Mouse (Mus musculus) myocyte (in vitro differentiated cells): ENCODE measurements around the gene Rimklb.

Source experiments
- CEBPB ChIP-seq: IDR thresholded peaks from 2 replicates; pipeline ENCODE4 v1.6.1; 2011; ENCODE audit warnings: mild to moderate bottlenecking, moderate library complexity; ENCODE audit not compliant: poor library complexity, insufficient read depth, severe bottlenecking
- E2F4 ChIP-seq: IDR thresholded peaks from one replicate; pipeline ENCODE4 v1.6.1; 2011; ENCODE audit warnings: mild to moderate bottlenecking, control low read depth, moderate library complexity; ENCODE audit not compliant: insufficient read depth
- MAX ChIP-seq: IDR thresholded peaks from one replicate; pipeline ENCODE4 v1.6.1; 2011; ENCODE audit warnings: low read depth, mild to moderate bottlenecking, control low read depth
- MYOD1 ChIP-seq, 3 experiments: IDR thresholded peaks; one replicate each; pipeline ENCODE4 v1.6.1; 2011; ENCODE audit warnings: control low read depth in 2 of 3, low read depth in 2 of 3, mild to moderate bottlenecking in 2 of 3, moderate library complexity in 1 of 3; ENCODE audit not compliant: insufficient read length in 2 of 3, control insufficient read depth in 1 of 3
- MYOG ChIP-seq, 3 experiments: IDR thresholded peaks; one replicate each; pipeline ENCODE4 v1.6.1; 2011; ENCODE audit warnings: control low read depth in 2 of 3, low read depth in 2 of 3, mild to moderate bottlenecking in 2 of 3; ENCODE audit not compliant: insufficient read length in 2 of 3, control insufficient read depth in 1 of 3, insufficient read depth in 1 of 3
- POLR2A ChIP-seq: IDR thresholded peaks from one replicate; pipeline ENCODE4 v1.6.1; 2011; ENCODE audit warnings: low read depth, mild to moderate bottlenecking, control low read depth, moderate library complexity; ENCODE audit not compliant: insufficient read length
- POLR2AphosphoS2 ChIP-seq: IDR thresholded peaks from one replicate; pipeline ENCODE4 v1.6.1; 2011; ENCODE audit warnings: low read depth, control low read depth; ENCODE audit not compliant: insufficient read length
- REST ChIP-seq: IDR thresholded peaks from one replicate; pipeline ENCODE4 v1.6.1; 2011; ENCODE audit warnings: mild to moderate bottlenecking, control low read depth, moderate library complexity; ENCODE audit not compliant: insufficient read depth, insufficient read length
- SRF ChIP-seq: IDR thresholded peaks from one replicate; pipeline ENCODE4 v1.6.1; 2011; ENCODE audit warnings: low read depth; ENCODE audit not compliant: control insufficient read depth, insufficient read length
- TCF12 ChIP-seq: IDR thresholded peaks from one replicate; pipeline ENCODE4 v1.6.1; 2011; ENCODE audit warnings: mild to moderate bottlenecking, control low read depth; ENCODE audit not compliant: poor library complexity, insufficient read depth, severe bottlenecking
- TCF3 ChIP-seq: IDR thresholded peaks from one replicate; pipeline ENCODE4 v1.6.1; 2011; ENCODE audit warnings: low read depth, control low read depth; ENCODE audit not compliant: insufficient read length
- USF1 ChIP-seq: IDR thresholded peaks from one replicate; pipeline ENCODE4 v1.6.1; 2011; ENCODE audit warnings: low read depth, mild to moderate bottlenecking, control low read depth, moderate library complexity

DNA sequence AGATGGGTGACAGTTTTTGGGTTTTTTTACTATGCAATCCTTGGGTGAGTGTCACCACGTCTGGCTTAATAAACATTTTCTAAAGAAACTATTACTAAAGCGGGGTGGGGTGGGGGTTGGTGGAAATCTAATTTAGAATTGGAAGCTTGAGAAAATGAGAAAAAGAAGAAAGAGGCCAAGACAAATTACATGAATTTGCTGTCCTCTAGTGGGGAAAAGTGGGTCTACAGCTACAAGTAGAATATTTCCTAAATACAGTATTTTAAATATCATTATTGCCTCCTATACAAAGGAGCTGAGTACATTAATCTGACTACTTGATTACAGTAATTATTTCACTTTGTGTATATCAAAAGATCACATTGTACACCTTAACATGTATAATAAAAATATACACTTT, 20.8 kb upstream of the Rimklb start:
- no peak for TF ChIP-seq E2F4
- TF ChIP-seq MYOG (IDR thresholded peaks at IDR 0.05; ENCODE audit: control insufficient read depth in 1 of 3, insufficient read depth in 1 of 3, insufficient read length in 2 of 3, low read depth in 2 of 3), result no peak
- no peak for TF ChIP-seq POLR2A
- no peak for TF ChIP-seq TCF12
- no peak for TF ChIP-seq MAX
- no peak for TF ChIP-seq POLR2AphosphoS2
- TF ChIP-seq MYOD1 (IDR thresholded peaks at IDR 0.05; ENCODE audit: control insufficient read depth in 1 of 3, insufficient read length in 2 of 3, low read depth in 2 of 3), result no peak
- TF ChIP-seq CEBPB, result no peak
- TF ChIP-seq USF1, result no peak
- TF ChIP-seq SRF, result no peak
- no peak for TF ChIP-seq REST
- no peak for TF ChIP-seq TCF3
